Mouse (Mus musculus) testis, adult 2 months (tissue): ENCODE measurements around the gene Phykpl. TPM values are rescaled to one million over a fixed set of nuclear protein-coding genes. Genes with fewer than 3 reads are reported as not detected.

ENCODE experiments used
- H3K27ac ChIP-seq: fragments of 200-500 bp; 2 replicates; pipeline ENCODE4 v1.5.1; 2012; ENCODE audit warnings: low read depth, low read length; ENCODE audit not compliant: control insufficient read depth, insufficient read depth
- H3K27me3 ChIP-seq: fragments of 200-500 bp; 2 replicates; pipeline ENCODE4 v1.6.1; 2012; ENCODE audit warnings: mild to moderate bottlenecking, low read length, moderate library complexity; ENCODE audit not compliant: control insufficient read depth, insufficient read depth
- H3K36me3 ChIP-seq: fragments of 200-500 bp; 2 replicates; pipeline ENCODE4 v1.6.1; 2012; ENCODE audit warnings: mild to moderate bottlenecking, low read length; ENCODE audit not compliant: control insufficient read depth, insufficient read depth
- H3K4me1 ChIP-seq: fragments of 200-500 bp; 2 replicates; pipeline ENCODE4 v1.6.1; 2012; ENCODE audit warnings: low read length; ENCODE audit not compliant: control insufficient read depth, insufficient read depth
- H3K4me3 ChIP-seq: fragments of 200-500 bp; 2 replicates; pipeline ENCODE4 v1.5.1; 2012; ENCODE audit warnings: low read depth, mild to moderate bottlenecking, low read length, moderate library complexity, mixed read lengths; ENCODE audit not compliant: control insufficient read depth
- CTCF ChIP-seq: fragments of 200-500 bp; IDR thresholded peaks from 2 replicates; pipeline ENCODE4 v1.5.1; 2012; ENCODE audit warnings: low read depth, mild to moderate bottlenecking, inconsistent platforms, low read length, moderate library complexity; ENCODE audit not compliant: control insufficient read depth, insufficient read depth, insufficient replicate concordance
- POLR2A ChIP-seq: fragments of 200-500 bp; IDR thresholded peaks from 2 replicates; pipeline ENCODE4 v1.6.1; 2012; ENCODE audit warnings: low read depth, mild to moderate bottlenecking, inconsistent platforms, low read length, moderate library complexity; ENCODE audit not compliant: control insufficient read depth
- polyA plus RNA-seq: library from polyadenylated mRNA; depleted of rRNA; stranded (reverse); fragments of >200 nt; gene quantifications from 2 replicates; pipeline ENCODE4 v1.2.3, GENCODE M21; 2012; rRNA removed

Gene Phykpl
- polyA plus RNA-seq, 1 experiment = 7.3 TPM

DNA sequence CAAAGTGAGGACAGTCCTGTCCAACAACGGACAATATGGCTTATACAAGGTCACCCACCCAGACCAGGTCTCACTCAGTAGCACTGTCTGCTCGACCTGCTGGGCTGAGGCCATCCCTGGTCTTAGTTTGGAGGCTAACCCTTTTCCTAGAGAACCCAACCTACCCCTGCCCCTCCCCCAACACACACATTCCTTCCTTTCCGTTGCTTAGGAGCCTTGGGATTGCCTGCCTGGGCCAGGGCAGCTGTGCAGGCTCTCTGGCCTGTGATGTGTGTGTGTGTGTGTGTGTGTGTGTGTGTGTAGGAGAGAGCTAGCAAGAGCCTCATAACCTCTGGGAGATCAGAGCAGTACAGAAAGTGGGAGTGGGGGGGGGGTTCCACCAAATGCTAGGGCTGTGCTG lies 64.0 kb downstream of the Phykpl start:
- H3K27me3 ChIP-seq = no peaks in the 10 kb centered on the region
- H3K4me1 ChIP-seq = peaks cover 32% of the 10 kb centered on the region
- no peaks in the 10 kb centered on the region for H3K36me3 ChIP-seq
- no peak for TF ChIP-seq CTCF
- peak; percentile 52; the same call in 1 of the 2 replicates for TF ChIP-seq POLR2A
- H3K4me3 ChIP-seq = peak overlapping the region; percentile 39
- peak overlapping the region; percentile 47 for H3K27ac ChIP-seq

DNA sequence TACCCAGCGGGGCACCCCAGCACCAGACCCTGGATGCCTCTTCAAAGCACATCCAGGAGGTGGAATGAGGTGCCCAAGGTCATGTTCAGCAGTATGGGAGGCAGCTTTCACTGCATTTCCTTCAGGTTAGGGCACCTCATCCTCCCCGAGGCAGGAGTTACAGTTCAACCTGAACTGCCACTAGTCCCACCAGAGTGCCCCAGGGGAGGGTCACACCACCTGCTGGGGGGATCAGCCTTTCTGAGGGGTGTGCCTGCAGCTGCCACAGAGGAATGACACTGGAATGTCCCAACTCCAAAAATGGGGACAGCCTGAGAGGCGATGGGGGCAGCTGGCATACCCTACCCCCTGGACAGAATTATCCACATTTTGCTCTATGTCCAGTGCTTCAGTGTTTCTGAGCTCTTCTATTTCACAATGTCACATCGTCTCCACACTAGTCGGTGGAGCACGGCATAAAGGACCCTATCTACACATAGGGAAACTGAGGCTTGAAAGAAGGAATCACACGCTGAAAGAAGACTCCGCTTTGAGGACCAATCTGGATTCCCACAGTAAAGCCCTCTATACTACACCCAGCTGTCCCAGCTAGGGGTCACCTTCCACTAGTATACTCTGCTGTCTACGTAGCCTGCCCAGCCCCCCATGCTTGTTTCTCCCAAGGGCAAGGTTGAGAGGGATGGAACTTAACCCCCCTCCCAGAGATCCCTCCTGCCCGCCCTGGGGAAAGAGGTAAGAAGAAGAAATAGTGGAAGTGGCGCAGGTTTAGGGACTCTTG lies 64.7 kb downstream of the Phykpl start:
- peaks cover 32% of the 10 kb centered on the region for H3K4me1 ChIP-seq
- TF ChIP-seq POLR2A (no peak), CTCF (no peak)
- peak overlapping the region; percentile 89 for H3K4me3 ChIP-seq
- H3K27me3 ChIP-seq = no peaks in the 10 kb centered on the region
- no peaks in the 10 kb centered on the region for H3K36me3 ChIP-seq
- peak overlapping the region; percentile 47 for H3K27ac ChIP-seq

DNA sequence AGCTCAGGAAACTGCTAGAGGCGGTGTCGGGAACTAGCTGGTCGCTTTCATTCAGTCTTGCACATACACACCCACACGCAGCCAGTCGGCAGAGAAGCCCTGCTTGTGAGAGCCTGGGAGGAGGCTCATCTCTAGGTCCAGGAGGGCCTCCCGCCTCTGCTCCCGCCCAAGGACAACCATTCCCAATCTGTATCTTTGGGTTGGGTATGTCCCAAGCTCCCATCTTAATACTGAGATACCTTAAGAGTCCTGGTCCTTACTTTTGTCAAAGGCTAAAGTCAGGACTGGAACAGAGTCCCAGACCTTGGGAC lies 65.3 kb downstream of the Phykpl start:
- TF ChIP-seq CTCF (no peak), POLR2A (no peak)
- H3K27ac ChIP-seq = peak overlapping the region; percentile 46; the same call in 1 of the 2 replicates
- H3K4me1 ChIP-seq = peaks cover 32% of the 10 kb centered on the region
- H3K4me3 ChIP-seq = peak overlapping the region; percentile 89
- no peaks in the 10 kb centered on the region for H3K36me3 ChIP-seq
- H3K27me3 ChIP-seq = no peaks in the 10 kb centered on the region

DNA sequence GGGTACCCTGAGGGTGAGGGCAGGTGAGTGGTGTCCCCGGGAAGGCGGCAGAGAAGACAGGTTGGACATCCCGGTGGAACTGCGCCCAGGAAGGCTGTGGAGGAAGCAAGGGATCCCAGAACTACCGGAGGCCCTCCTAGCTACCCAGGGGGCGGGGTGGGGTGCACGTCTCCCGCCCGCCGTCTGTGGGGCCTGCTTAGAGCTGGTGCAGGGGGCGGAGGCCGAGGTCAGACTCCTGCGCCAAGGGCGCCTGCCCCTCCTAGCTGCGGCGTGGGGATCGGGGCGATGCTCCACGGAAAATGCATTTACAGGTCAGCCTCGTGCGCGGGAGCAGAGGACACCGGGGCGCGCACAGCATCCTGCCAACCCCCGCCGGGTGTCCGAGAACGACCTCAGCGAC lies 65.7 kb downstream of the Phykpl start:
- H3K4me1 ChIP-seq = peaks cover 32% of the 10 kb centered on the region
- H3K4me3 ChIP-seq = peak overlapping the region; percentile 89
- no peaks in the 10 kb centered on the region for H3K27me3 ChIP-seq
- H3K36me3 ChIP-seq = no peaks in the 10 kb centered on the region
- peak overlapping the region; percentile 46 for H3K27ac ChIP-seq
- no peak for TF ChIP-seq CTCF
- TF ChIP-seq POLR2A = no peak

DNA sequence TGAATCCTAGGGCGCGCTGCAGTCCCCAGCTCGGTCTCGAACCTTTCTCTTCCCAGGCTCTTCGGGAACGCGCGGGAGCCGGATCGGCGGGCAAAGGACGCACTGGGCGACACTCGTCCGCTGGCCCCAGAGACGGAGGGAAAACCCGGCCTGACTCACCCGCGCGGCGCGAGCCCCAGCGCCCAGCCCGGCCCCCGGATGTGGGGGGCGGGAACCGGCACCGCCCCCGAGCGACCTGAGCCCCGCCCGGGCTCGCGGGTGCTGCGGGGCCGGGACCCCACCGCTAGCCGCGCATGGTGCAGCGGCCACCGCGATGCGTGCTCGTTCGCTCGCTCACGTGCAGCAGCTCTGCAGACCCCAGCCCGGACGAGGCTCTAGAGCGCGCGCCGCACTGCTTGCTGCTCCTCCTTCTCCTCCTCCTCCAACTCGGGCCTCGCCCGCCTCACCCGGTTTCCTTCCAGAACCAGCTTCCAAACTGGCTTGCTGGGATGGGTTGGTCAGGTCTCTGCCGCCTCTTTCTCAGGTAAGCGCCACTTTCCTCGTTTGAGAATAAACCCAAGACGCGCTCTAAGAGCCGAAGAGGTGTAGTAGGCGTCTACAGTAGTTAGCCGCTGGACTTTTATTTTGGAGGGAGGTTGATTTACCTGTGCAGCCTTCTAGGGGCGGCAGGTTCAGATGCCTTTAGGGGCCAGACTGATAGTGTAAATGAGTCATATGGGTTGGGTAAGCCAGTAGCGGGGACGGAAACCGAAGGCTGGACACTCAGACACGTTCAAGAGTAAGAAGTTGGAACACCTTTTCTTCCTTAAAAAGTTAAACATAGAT lies 66.3 kb downstream of the Phykpl start, which contains the start of the genes N4bp3 and D930048N14Rik:
Gene N4bp3 (minus strand): TSS at position 152 of the 825 bp plus-strand sequence.
Gene D930048N14Rik (plus strand): TSS at position 264 of the 825 bp plus-strand sequence.
- no peaks in the 10 kb centered on the region for H3K27me3 ChIP-seq
- peak within 1 kb of the TSS; percentile 89 for H3K4me3 ChIP-seq
- H3K4me1 ChIP-seq = peaks cover 32% of the 10 kb centered on the region
- peak within 1 kb of the TSS; percentile 46 for H3K27ac ChIP-seq
- H3K36me3 ChIP-seq = no peaks in the 10 kb centered on the region
- TF ChIP-seq POLR2A (no peak), CTCF (no peak)

DNA sequence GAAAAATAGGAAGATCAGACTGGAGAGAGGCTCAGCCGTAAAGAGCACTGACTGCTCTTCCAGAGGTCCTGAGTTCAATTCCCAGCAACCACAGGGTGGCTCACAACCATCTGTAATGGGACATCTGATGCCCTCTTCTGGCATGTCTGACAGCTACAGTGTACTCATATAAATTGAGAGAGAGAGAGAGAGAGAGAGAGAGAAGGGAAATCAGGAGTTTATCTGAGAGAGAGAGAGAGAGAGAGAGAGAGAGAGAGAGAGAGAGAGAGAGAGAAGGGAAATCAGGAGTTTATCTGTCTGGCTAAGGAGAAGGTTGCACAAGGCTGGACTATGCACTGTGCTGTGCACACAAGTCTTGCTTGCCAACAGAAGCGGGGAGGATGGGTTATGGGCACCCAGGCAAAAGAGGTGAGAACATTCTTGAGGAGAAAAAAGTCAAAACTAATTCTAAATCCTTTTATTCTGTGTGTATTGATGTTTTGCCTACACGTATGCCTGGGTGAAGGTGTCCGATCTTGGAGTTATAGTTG lies 68.4 kb downstream of the Phykpl start:
- Histone ChIP-seq H3K27me3 (no peaks in the 10 kb centered on the region), H3K27ac (no peak overlapping the region), H3K36me3 (no peaks in the 10 kb centered on the region), H3K4me1 (peaks cover 28% of the 10 kb centered on the region), H3K4me3 (no peak overlapping the region)
- no peak for TF ChIP-seq POLR2A

DNA sequence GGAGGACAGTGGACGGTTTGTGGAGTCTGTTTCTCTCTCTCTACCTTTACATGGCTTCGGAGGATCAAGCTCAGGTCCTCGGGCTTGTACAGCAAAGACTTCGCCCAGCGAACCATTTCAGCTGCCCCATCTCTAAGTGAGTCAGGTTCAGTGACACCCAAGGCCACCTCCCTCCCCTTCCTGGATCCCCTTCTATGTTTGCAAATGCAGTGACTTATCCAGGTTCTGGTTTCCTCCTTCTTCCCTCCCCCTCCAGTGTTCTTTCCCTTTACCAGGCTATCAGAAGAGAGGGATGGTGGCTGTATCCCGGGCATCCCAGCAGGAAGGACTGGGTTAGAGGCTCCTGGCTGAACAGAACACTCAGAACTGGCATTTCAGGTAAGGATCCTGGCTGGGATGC lies 69.2 kb downstream of the Phykpl start:
- H3K4me3 ChIP-seq = no peak overlapping the region
- no peak overlapping the region for H3K27ac ChIP-seq
- no peak for TF ChIP-seq CTCF
- TF ChIP-seq POLR2A = no peak
- peaks cover 22% of the 10 kb centered on the region for H3K4me1 ChIP-seq
- H3K27me3 ChIP-seq = no peaks in the 10 kb centered on the region
- H3K36me3 ChIP-seq = no peaks in the 10 kb centered on the region

Other genes with a start within 250 kb of the Phykpl start
- gene Hnrnpab, start 22.1 kb downstream of the Phykpl start, polyA plus RNA-seq = 85.0 and 97.4 TPM in 2 replicates
- 32.0 and 33.5 TPM in 2 replicates for gene Nhp2, start 35.0 kb downstream of the Phykpl start, polyA plus RNA-seq
- gene Rmnd5b, start 51.1 kb downstream of the Phykpl start, polyA plus RNA-seq = 66.5 and 73.1 TPM in 2 replicates
- 16.3 and 19.0 TPM in 2 replicates for gene N4bp3, start 66.1 kb downstream of the Phykpl start, polyA plus RNA-seq
- gene D930048N14Rik, start 66.2 kb downstream of the Phykpl start, polyA plus RNA-seq = 5.1 and 5.3 TPM in 2 replicates
- 42.2 and 43.3 TPM in 2 replicates for gene 0610009B22Rik, start 104.1 kb downstream of the Phykpl start, polyA plus RNA-seq
- gene Sec24a, start 178.9 kb downstream of the Phykpl start, polyA plus RNA-seq = 19.7 and 22.1 TPM in 2 replicates
- gene Sar1b, start 178.9 kb downstream of the Phykpl start, polyA plus RNA-seq = 11.8 and 14.9 TPM in 2 replicates